In the genomic region with DNA sequence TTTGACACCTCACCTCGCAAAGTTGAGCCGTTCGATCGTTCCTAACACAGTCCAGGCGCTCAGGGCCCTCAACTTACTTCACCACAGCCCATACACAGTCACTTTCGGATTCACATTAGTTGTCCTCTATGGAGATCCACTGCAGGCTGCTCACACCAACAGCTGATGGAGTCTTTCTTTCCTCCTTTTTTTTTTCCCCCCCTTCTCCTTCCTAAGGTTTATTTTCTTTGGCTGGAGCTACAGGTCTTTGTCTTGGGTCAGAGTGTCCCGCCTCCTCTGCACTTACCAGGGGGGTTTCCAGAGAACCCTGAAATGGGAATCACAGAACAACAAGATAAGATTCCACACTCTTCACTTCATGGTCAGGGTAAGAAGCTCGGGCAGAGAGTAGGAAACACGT, we compare ENCODE assay signal across 8 mouse cellular contexts. TPM values are rescaled to one million over a fixed set of nuclear protein-coding genes. Genes with fewer than 3 reads are reported as not detected.
A peak's percentile ranks its signal among the peaks of the same experiment; 100 is the strongest.
DNase-seq lines count a peak whose midpoint lies in the region; ATAC-seq and TF ChIP-seq lines count a peak whose summit lies in the region.

No protein-coding gene starts in this region.

- H3K9ac ChIP-seq in neural tube, embryonic 11.5 days (ENCODE audit: low read length): no peak overlapping the region
- H3K9ac ChIP-seq in intestine, postnatal 0 days (ENCODE audit: low read depth, low read length): no peak overlapping the region
- H3K9ac ChIP-seq in stomach, embryonic 14.5 days (replicated peaks; ENCODE audit: low read depth, low read length): no peak overlapping the region

- H3K4me1 ChIP-seq in erythroblast, embryonic 14.5 days (ENCODE audit: control insufficient read depth): peaks cover 78% of the 10 kb centered on the region
- peaks cover 43% of the 10 kb centered on the region for H3K4me1 ChIP-seq in neural tube, embryonic 11.5 days (ENCODE audit: control insufficient read depth, insufficient read depth, low read length)
- peaks cover 25% of the 10 kb centered on the region for H3K4me1 ChIP-seq in intestine, postnatal 0 days (replicated peaks; ENCODE audit: control insufficient read depth, insufficient read depth, low read length)
- peaks cover 59% of the 10 kb centered on the region for H3K4me1 ChIP-seq in stomach, embryonic 14.5 days (ENCODE audit: control insufficient read depth, insufficient read depth, low read length)

- peaks cover 46% of the 10 kb centered on the region for H3K36me3 ChIP-seq in erythroblast, embryonic 14.5 days (ENCODE audit: control insufficient read depth)
- H3K36me3 ChIP-seq in neural tube, embryonic 11.5 days (ENCODE audit: control insufficient read depth, insufficient read depth, low read length): no peaks in the 10 kb centered on the region; the same call in 1 of the 2 replicates
- peaks cover 10% of the 10 kb centered on the region; the same call in 1 of the 2 replicates for H3K36me3 ChIP-seq in intestine, postnatal 0 days (ENCODE audit: control insufficient read depth, insufficient read depth)
- H3K36me3 ChIP-seq in stomach, embryonic 14.5 days (ENCODE audit: control insufficient read depth, insufficient read depth, low read length): peaks cover 8% of the 10 kb centered on the region

- TF ChIP-seq CTCF in intestine, postnatal 0 days (IDR thresholded peaks at IDR 0.05; ENCODE audit: low read depth): no peak

- peak overlapping the region; percentile 88 for H3K4me3 ChIP-seq in erythroblast, embryonic 14.5 days (replicated peaks)
- 0 out of 2 replicates have a peak overlapping the region, but pooled peaks have one; percentile 1 for H3K4me3 ChIP-seq in neural tube, embryonic 11.5 days (ENCODE audit: low read depth, low read length)
- no peak overlapping the region for H3K4me3 ChIP-seq in intestine, postnatal 0 days (ENCODE audit: low read depth, low read length)
- no peak overlapping the region for H3K4me3 ChIP-seq in stomach, embryonic 14.5 days (ENCODE audit: low read depth, low read length)

- no peak overlapping the region for H3K27ac ChIP-seq in neural tube, embryonic 11.5 days (ENCODE audit: low read depth, low read length)
- no peak overlapping the region; the same call in 1 of the 2 replicates for H3K27ac ChIP-seq in intestine, postnatal 0 days (ENCODE audit: low read depth, low read length)
- no peak overlapping the region; the same call in 1 of the 2 replicates for H3K27ac ChIP-seq in stomach, embryonic 14.5 days (ENCODE audit: low read length)

- 80% methylated on average over 9 of the region's 9 CpGs for WGBS in neural tube, embryonic 11.5 days
- WGBS in intestine, postnatal 0 days: 66% methylated on average over 9 of the region's 9 CpGs
- WGBS in stomach, embryonic 14.5 days: 73% methylated on average over 9 of the region's 9 CpGs

- no peaks in the 10 kb centered on the region for H3K27me3 ChIP-seq in erythroblast, embryonic 14.5 days (ENCODE audit: control insufficient read depth)
- H3K27me3 ChIP-seq in neural tube, embryonic 11.5 days (ENCODE audit: control insufficient read depth, insufficient read depth, low read length): no peaks in the 10 kb centered on the region
- H3K27me3 ChIP-seq in intestine, postnatal 0 days (replicated peaks; ENCODE audit: control insufficient read depth, insufficient read depth, low read length): no peaks in the 10 kb centered on the region
- no peaks in the 10 kb centered on the region for H3K27me3 ChIP-seq in stomach, embryonic 14.5 days (ENCODE audit: control insufficient read depth, insufficient read depth, low read length)

- H3K9me3 ChIP-seq in erythroblast, embryonic 14.5 days (ENCODE audit: control insufficient read depth, low read length): no peaks in the 10 kb centered on the region
- H3K9me3 ChIP-seq in neural tube, embryonic 11.5 days (ENCODE audit: control insufficient read depth, low read length): no peaks in the 10 kb centered on the region
- no peaks in the 10 kb centered on the region for H3K9me3 ChIP-seq in intestine, postnatal 0 days (ENCODE audit: control insufficient read depth)
- no peaks in the 10 kb centered on the region for H3K9me3 ChIP-seq in stomach, embryonic 14.5 days (ENCODE audit: control insufficient read depth, low read depth, low read length)

- no peak for ATAC-seq in erythroblast, adult 5-6 weeks (replicated peaks; ENCODE audit: low FRiP score, poor library complexity, severe bottlenecking)
- ATAC-seq in neural tube, embryonic 11.5 days (ENCODE audit: insufficient read depth, low FRiP score, low TSS enrichment): no peak
- no peak for ATAC-seq in intestine, postnatal 0 days
- no peak for ATAC-seq in stomach, embryonic 14.5 days (ENCODE audit: insufficient number of reproducible peaks, insufficient read depth, low FRiP score, low read depth)

- DNase-seq in neural tube, embryonic 11.5 days (ENCODE audit: low spot score): no peak
- no peak for DNase-seq in neural tube, embryonic 10.5 days (ENCODE audit: extremely low spot score, low spot score)
- no peak for DNase-seq in embryo, embryonic 9.5 days (ENCODE audit: extremely low spot score)
- no peak for DNase-seq in urinary bladder, postnatal 14 days (ENCODE audit: low spot score)

- peak overlapping the region; percentile 12; the same call in 1 of the 2 replicates for H3K4me2 ChIP-seq in neural tube, embryonic 11.5 days (ENCODE audit: low read depth)
- peak overlapping the region; percentile 39 for H3K4me2 ChIP-seq in intestine, postnatal 0 days (replicated peaks; ENCODE audit: low read depth)
- peak overlapping the region; percentile 85; the same call in 1 of the 2 replicates for H3K4me2 ChIP-seq in stomach, embryonic 14.5 days (replicated peaks; ENCODE audit: low read depth, low read length)

RNA-seq across cellular contexts. Expression of gene Nfe2l1, which starts 1.9 kb away (rescaled TPM):
- polyA plus RNA-seq in erythroblast, embryonic 14.5 days (2012): 3.7 and 4.6 TPM in 2 replicates
- 27.0 and 27.1 TPM in 2 replicates for total RNA-seq in erythroblast, adult 5-6 weeks (2015; ENCODE audit: low replicate concordance)
- total RNA-seq in erythroblast, adult 5-6 weeks (2017; ENCODE audit: low replicate concordance): 26.5 and 32.5 TPM in 2 replicates
- 45.4 and 46.8 TPM in 2 replicates for polyA plus RNA-seq in neural tube, embryonic 11.5 days (2014; fragmentation: Nextera tagmentation; extraction: Ambion mirVana)
- 31.6 and 35.0 TPM in 2 replicates for polyA plus RNA-seq in intestine, postnatal 0 days (2015; fragmentation: Nextera tagmentation; extraction: Ambion mirVana)
- 30.4 and 36.4 TPM in 2 replicates for polyA plus RNA-seq in stomach, embryonic 14.5 days (2014; fragmentation: Nextera tagmentation; extraction: Ambion mirVana)

RNA-seq across cellular contexts. Expression of gene Copz2, which starts 21.8 kb away (rescaled TPM):
- 0.20 TPM in 1 of 2 replicates, not detected in the other for polyA plus RNA-seq in erythroblast, embryonic 14.5 days (2012)
- total RNA-seq in erythroblast, adult 5-6 weeks (2015; ENCODE audit: low replicate concordance): not detected in 2 replicates
- not detected in 2 replicates for total RNA-seq in erythroblast, adult 5-6 weeks (2017; ENCODE audit: low replicate concordance)
- 44.8 and 46.5 TPM in 2 replicates for polyA plus RNA-seq in neural tube, embryonic 11.5 days (2014; fragmentation: Nextera tagmentation; extraction: Ambion mirVana)
- 46.8 and 47.6 TPM in 2 replicates for polyA plus RNA-seq in intestine, postnatal 0 days (2015; fragmentation: Nextera tagmentation; extraction: Ambion mirVana)
- polyA plus RNA-seq in stomach, embryonic 14.5 days (2014; fragmentation: Nextera tagmentation; extraction: Ambion mirVana): 136 and 141 TPM in 2 replicates

RNA-seq across cellular contexts. Expression of gene Cbx1, which starts 39.0 kb away (rescaled TPM):
- polyA plus RNA-seq in erythroblast, embryonic 14.5 days (2012): 1.5 and 2.7 TPM in 2 replicates
- 13.6 and 14.4 TPM in 2 replicates for total RNA-seq in erythroblast, adult 5-6 weeks (2015; ENCODE audit: low replicate concordance)
- total RNA-seq in erythroblast, adult 5-6 weeks (2017; ENCODE audit: low replicate concordance): 22.0 and 32.9 TPM in 2 replicates
- 133 and 135 TPM in 2 replicates for polyA plus RNA-seq in neural tube, embryonic 11.5 days (2014; fragmentation: Nextera tagmentation; extraction: Ambion mirVana)
- 39.3 and 41.6 TPM in 2 replicates for polyA plus RNA-seq in intestine, postnatal 0 days (2015; fragmentation: Nextera tagmentation; extraction: Ambion mirVana)
- 100 and 105 TPM in 2 replicates for polyA plus RNA-seq in stomach, embryonic 14.5 days (2014; fragmentation: Nextera tagmentation; extraction: Ambion mirVana)

RNA-seq across cellular contexts. Expression of gene Snx11, which starts 50.6 kb away (rescaled TPM):
- polyA plus RNA-seq in erythroblast, embryonic 14.5 days (2012): 1.4 TPM in 2 replicates
- 1.3 and 12.3 TPM in 2 replicates for total RNA-seq in erythroblast, adult 5-6 weeks (2015; ENCODE audit: low replicate concordance)
- total RNA-seq in erythroblast, adult 5-6 weeks (2017; ENCODE audit: low replicate concordance): 10.2 and 16.3 TPM in 2 replicates
- polyA plus RNA-seq in neural tube, embryonic 11.5 days (2014; fragmentation: Nextera tagmentation; extraction: Ambion mirVana): 19.9 and 20.9 TPM in 2 replicates
- polyA plus RNA-seq in intestine, postnatal 0 days (2015; fragmentation: Nextera tagmentation; extraction: Ambion mirVana): 12.0 and 15.0 TPM in 2 replicates
- polyA plus RNA-seq in stomach, embryonic 14.5 days (2014; fragmentation: Nextera tagmentation; extraction: Ambion mirVana): 8.3 and 9.6 TPM in 2 replicates

Comparison
In these comparisons a context has a peak if more than half of its experiments do, and no peak if none do; other contexts are left out.
1. H3K4me3 ChIP-seq: peak in erythroblast, embryonic 14.5 days (single experiment) and neural tube, embryonic 11.5 days (single experiment); none in intestine, postnatal 0 days (single experiment) and stomach, embryonic 14.5 days (single experiment).
2. H3K4me2 ChIP-seq: peak in every context shown above with its lines; median percentile 85 in stomach, embryonic 14.5 days; 39 in intestine, postnatal 0 days; 12 in neural tube, embryonic 11.5 days.
3. RNA of gene Copz2, which starts 21.8 kb away (polyA plus RNA-seq): 136 to 141 TPM in stomach, embryonic 14.5 days, 46.8 to 47.6 TPM in intestine, postnatal 0 days and 44.8 to 46.5 TPM in neural tube, embryonic 11.5 days; 0.20 TPM in erythroblast, embryonic 14.5 days; every median in the first group is over 10 times any median in the second.
4. RNA of gene Cbx1, which starts 39.0 kb away (polyA plus RNA-seq): 133 to 135 TPM in neural tube, embryonic 11.5 days, 100 to 105 TPM in stomach, embryonic 14.5 days and 39.3 to 41.6 TPM in intestine, postnatal 0 days; 1.5 to 2.7 TPM in erythroblast, embryonic 14.5 days; every median in the first group is over 10 times any median in the second.